Mouse (Mus musculus) c-Kit-positive CD71-positive TER-119-positive erythroid progenitor cells, embryonic 14.5 days (primary cell): ENCODE results near the gene Flt1.

Experiments
- DNase-seq: peaks from one replicate; pipeline ENCODE4 v3.0.0-alpha.2; 2013; ENCODE audit warnings: low spot score

Gene Flt1

GRCm38 (mm10) chr5:147551879-147552627 lies 173.8 kb downstream of the Flt1 start:
- DNase-seq = no peak

GRCm38 (mm10) chr5:147549016-147549755 lies 176.6 kb downstream of the Flt1 start:
- no peak for DNase-seq

- no peak for DNase-seq
These were observed 180.0 kb downstream of the Flt1 start for GRCm38 (mm10) chr5:147545731-147546241.

- no peak for DNase-seq
These were observed 183.5 kb downstream of the Flt1 start for GRCm38 (mm10) chr5:147542291-147542690.

GRCm38 (mm10) chr5:147539815-147540214 lies 186.0 kb downstream of the Flt1 start:
- DNase-seq = no peak

GRCm38 (mm10) chr5:147539409-147539808 lies 186.4 kb downstream of the Flt1 start:
- no peak for DNase-seq

- DNase-seq = no peak
These were observed 193.8 kb downstream of the Flt1 start for GRCm38 (mm10) chr5:147532031-147532430.

- DNase-seq = no peak
These were observed 198.0 kb downstream of the Flt1 start for GRCm38 (mm10) chr5:147527788-147528187.

GRCm38 (mm10) chr5:147527006-147527405 lies 198.8 kb downstream of the Flt1 start:
- no peak for DNase-seq
